Mouse (Mus musculus): ENCODE results near the gene Cd40. TPM values are rescaled to one million over a fixed set of nuclear protein-coding genes. Genes with fewer than 3 reads are reported as not detected.

The Cd40 gene
- polyA plus RNA-seq, 1 experiment from 2014 or later, result 5.6 TPM

- Histone ChIP-seq H3K4me1 (no peaks in the 10 kb centered on the region), H3K27ac (no peak overlapping the region), H3K36me3 (replicated peaks) (no peaks in the 10 kb centered on the region), H3K27me3 (ENCODE audit: poor library complexity, severe bottlenecking) (peaks cover 18% of the 10 kb centered on the region), H3K4me3 (no peak overlapping the region), H3K9me3 (no peaks in the 10 kb centered on the region)
- DNase-seq (ENCODE audit: extremely low spot score, low spot score), result no peak
- 78% methylated on average over 7 of the region's 7 CpGs for WGBS
Observed at GRCm38 (mm10) chr2:165064489-165064888, 9.1 kb downstream of the Cd40 start.

GRCm38 (mm10) chr2:165068806-165069205 is 13.4 kb downstream of the Cd40 start:
- no peaks in the 10 kb centered on the region for H3K36me3 ChIP-seq (replicated peaks)
- H3K4me3 ChIP-seq, result no peak overlapping the region
- no peaks in the 10 kb centered on the region for H3K9me3 ChIP-seq
- DNase-seq (ENCODE audit: extremely low spot score, low spot score), result no peak
- no peak overlapping the region for H3K27ac ChIP-seq
- WGBS, result 88% methylated on average over 2 of the region's 2 CpGs
- H3K4me1 ChIP-seq, result peaks cover 18% of the 10 kb centered on the region
- peaks cover 53% of the 10 kb centered on the region for H3K27me3 ChIP-seq (ENCODE audit: poor library complexity, severe bottlenecking)

GRCm38 (mm10) chr2:165070096-165070816 is 14.8 kb downstream of the Cd40 start:
- no peaks in the 10 kb centered on the region for H3K9me3 ChIP-seq
- 0 out of 2 replicates have a peak overlapping the region, but pooled peaks have one; percentile 1 for H3K27ac ChIP-seq
- H3K27me3 ChIP-seq (ENCODE audit: poor library complexity, severe bottlenecking), result peaks cover 67% of the 10 kb centered on the region
- peak overlapping the region; percentile 32 for H3K4me3 ChIP-seq
- peaks cover 18% of the 10 kb centered on the region for H3K4me1 ChIP-seq
- peak; percentile 72 for DNase-seq (ENCODE audit: extremely low spot score, low spot score)
- 22% methylated on average over 23 of the region's 23 CpGs for WGBS
- H3K36me3 ChIP-seq (replicated peaks), result no peaks in the 10 kb centered on the region

GRCm38 (mm10) chr2:165073381-165073781 is 18.0 kb downstream of the Cd40 start:
- DNase-seq (ENCODE audit: extremely low spot score, low spot score), result no peak
- Histone ChIP-seq H3K27ac (no peak overlapping the region), H3K4me3 (no peak overlapping the region), H3K4me1 (peaks cover 47% of the 10 kb centered on the region), H3K27me3 (ENCODE audit: poor library complexity, severe bottlenecking) (peaks cover 95% of the 10 kb centered on the region), H3K36me3 (replicated peaks) (no peaks in the 10 kb centered on the region), H3K9me3 (no peaks in the 10 kb centered on the region)
- WGBS, result 31% methylated on average over 9 of the region's 9 CpGs

GRCm38 (mm10) chr2:165074081-165074884 is 18.9 kb downstream of the Cd40 start:
- no peak for DNase-seq (ENCODE audit: extremely low spot score, low spot score)
- Histone ChIP-seq H3K4me3 (no peak overlapping the region), H3K4me1 (peaks cover 56% of the 10 kb centered on the region), H3K36me3 (replicated peaks) (no peaks in the 10 kb centered on the region), H3K9me3 (no peaks in the 10 kb centered on the region), H3K27ac (no peak overlapping the region), H3K27me3 (ENCODE audit: poor library complexity, severe bottlenecking) (peaks cover 99% of the 10 kb centered on the region)
- 63% methylated on average over 11 of the region's 11 CpGs for WGBS

- H3K36me3 ChIP-seq (replicated peaks), result no peaks in the 10 kb centered on the region
- peak; percentile 82 for DNase-seq (ENCODE audit: extremely low spot score, low spot score)
- H3K9me3 ChIP-seq, result no peaks in the 10 kb centered on the region
- H3K4me3 ChIP-seq, result no peak overlapping the region
- H3K27me3 ChIP-seq (ENCODE audit: poor library complexity, severe bottlenecking), result peaks cover 99% of the 10 kb centered on the region
- H3K4me1 ChIP-seq, result peaks cover 55% of the 10 kb centered on the region
- H3K27ac ChIP-seq, result no peak overlapping the region
- WGBS, result 30% methylated on average over 2 of the region's 2 CpGs
Observed at GRCm38 (mm10) chr2:165074937-165075336, 19.5 kb downstream of the Cd40 start.

GRCm38 (mm10) chr2:165077055-165077454 is 21.6 kb downstream of the Cd40 start:
- H3K4me3 ChIP-seq, result peak overlapping the region; percentile 23; the same call in 1 of the 2 replicates
- peaks cover 100% of the 10 kb centered on the region for H3K27me3 ChIP-seq (ENCODE audit: poor library complexity, severe bottlenecking)
- H3K27ac ChIP-seq, result peak overlapping the region; percentile 56
- WGBS, result 1% methylated on average over 9 of the region's 9 CpGs
- H3K4me1 ChIP-seq, result peaks cover 59% of the 10 kb centered on the region
- DNase-seq (ENCODE audit: extremely low spot score, low spot score), result peak; percentile 54
- no peaks in the 10 kb centered on the region for H3K9me3 ChIP-seq
- no peaks in the 10 kb centered on the region for H3K36me3 ChIP-seq (replicated peaks)

- Histone ChIP-seq H3K27me3 (ENCODE audit: poor library complexity, severe bottlenecking) (peaks cover 92% of the 10 kb centered on the region), H3K9me3 (no peaks in the 10 kb centered on the region), H3K4me3 (no peak overlapping the region), H3K36me3 (replicated peaks) (no peaks in the 10 kb centered on the region), H3K4me1 (peaks cover 59% of the 10 kb centered on the region), H3K27ac (no peak overlapping the region)
- DNase-seq (ENCODE audit: extremely low spot score, low spot score), result no peak
- WGBS, result 61% methylated on average over 8 of the region's 8 CpGs
Observed at GRCm38 (mm10) chr2:165078045-165078444, 22.6 kb downstream of the Cd40 start.

- Histone ChIP-seq H3K4me3 (no peak overlapping the region), H3K36me3 (replicated peaks) (no peaks in the 10 kb centered on the region), H3K27me3 (ENCODE audit: poor library complexity, severe bottlenecking) (peaks cover 86% of the 10 kb centered on the region), H3K4me1 (peaks cover 55% of the 10 kb centered on the region), H3K9me3 (no peaks in the 10 kb centered on the region), H3K27ac (no peak overlapping the region)
- 34% methylated on average over 10 of the region's 10 CpGs for WGBS
- DNase-seq (ENCODE audit: extremely low spot score, low spot score), result no peak
Observed at GRCm38 (mm10) chr2:165078605-165079004, 23.2 kb downstream of the Cd40 start.

- no peak for DNase-seq (ENCODE audit: extremely low spot score, low spot score)
- WGBS, result 19% methylated on average over 9 of the region's 9 CpGs
- H3K4me1 ChIP-seq, result peaks cover 54% of the 10 kb centered on the region
- peaks cover 75% of the 10 kb centered on the region for H3K27me3 ChIP-seq (ENCODE audit: poor library complexity, severe bottlenecking)
- H3K27ac ChIP-seq, result no peak overlapping the region
- no peak overlapping the region for H3K4me3 ChIP-seq
- no peaks in the 10 kb centered on the region for H3K36me3 ChIP-seq (replicated peaks)
- no peaks in the 10 kb centered on the region for H3K9me3 ChIP-seq
Observed at GRCm38 (mm10) chr2:165080657-165081056, 25.2 kb downstream of the Cd40 start.

GRCm38 (mm10) chr2:165081257-165081656 is 25.8 kb downstream of the Cd40 start:
- Histone ChIP-seq H3K36me3 (replicated peaks) (no peaks in the 10 kb centered on the region), H3K9me3 (no peaks in the 10 kb centered on the region), H3K27ac (no peak overlapping the region), H3K27me3 (ENCODE audit: poor library complexity, severe bottlenecking) (peaks cover 71% of the 10 kb centered on the region), H3K4me1 (peaks cover 48% of the 10 kb centered on the region), H3K4me3 (no peak overlapping the region)
- WGBS, result 6% methylated on average over 7 of the region's 7 CpGs
- DNase-seq (ENCODE audit: extremely low spot score, low spot score), result no peak

GRCm38 (mm10) chr2:165086634-165087033 is 31.2 kb downstream of the Cd40 start:
- Histone ChIP-seq H3K9me3 (no peaks in the 10 kb centered on the region), H3K4me1 (peaks cover 9% of the 10 kb centered on the region), H3K27ac (0 out of 2 replicates have a peak overlapping the region, but pooled peaks have one; percentile 15), H3K27me3 (ENCODE audit: poor library complexity, severe bottlenecking) (peaks cover 38% of the 10 kb centered on the region), H3K4me3 (no peak overlapping the region), H3K36me3 (replicated peaks) (no peaks in the 10 kb centered on the region)
- DNase-seq (ENCODE audit: extremely low spot score, low spot score), result no peak
- WGBS, result 84% methylated on average over 4 of the region's 4 CpGs

GRCm38 (mm10) chr2:165089470-165089869 is 34.0 kb downstream of the Cd40 start:
- WGBS, result 52% methylated on average over 14 of the region's 14 CpGs
- peaks cover 28% of the 10 kb centered on the region for H3K4me1 ChIP-seq
- peaks cover 45% of the 10 kb centered on the region for H3K27me3 ChIP-seq (ENCODE audit: poor library complexity, severe bottlenecking)
- H3K27ac ChIP-seq, result no peak overlapping the region
- H3K9me3 ChIP-seq, result no peaks in the 10 kb centered on the region
- no peaks in the 10 kb centered on the region for H3K36me3 ChIP-seq (replicated peaks)
- DNase-seq (ENCODE audit: extremely low spot score, low spot score), result no peak
- no peak overlapping the region for H3K4me3 ChIP-seq
